Mouse (Mus musculus): ENCODE measurements at regions not wholly inside any gene's neighbourhood (a gene's known extent, or its start where the extent isn't known, plus 50 kb on each side); places are given as distances from the start of the nearest gene placed in this dataset.
A peak's percentile ranks its signal among the peaks of the same experiment; 100 is the strongest.
"Not testable (repeated sequence)": the region's sequence is repeated elsewhere in the genome, so short reads cannot be mapped to it uniquely, and the experiment has no call there.

DNA sequence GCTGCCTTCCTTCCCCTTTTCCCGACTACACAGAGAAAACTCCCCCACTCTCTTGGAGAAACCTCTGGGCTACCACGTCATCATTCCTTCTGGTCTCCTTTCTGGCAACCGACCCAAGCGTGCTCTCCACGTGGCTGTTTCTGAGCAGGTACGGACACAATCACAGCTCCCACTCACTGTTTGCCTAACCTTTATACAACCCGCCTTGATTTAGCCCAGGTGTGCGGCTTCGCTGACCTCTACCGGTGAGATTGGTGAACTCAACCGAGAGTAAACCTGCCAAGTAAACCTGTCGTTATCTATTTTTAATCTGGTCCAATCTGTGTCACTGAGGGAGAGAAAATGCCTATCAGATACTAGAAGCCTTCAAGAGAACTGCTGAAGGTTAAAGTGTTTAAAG is 142.7 kb upstream of the Gnai1 start:
- no peak for DNase-seq (ENCODE audit: low spot score)

DNA sequence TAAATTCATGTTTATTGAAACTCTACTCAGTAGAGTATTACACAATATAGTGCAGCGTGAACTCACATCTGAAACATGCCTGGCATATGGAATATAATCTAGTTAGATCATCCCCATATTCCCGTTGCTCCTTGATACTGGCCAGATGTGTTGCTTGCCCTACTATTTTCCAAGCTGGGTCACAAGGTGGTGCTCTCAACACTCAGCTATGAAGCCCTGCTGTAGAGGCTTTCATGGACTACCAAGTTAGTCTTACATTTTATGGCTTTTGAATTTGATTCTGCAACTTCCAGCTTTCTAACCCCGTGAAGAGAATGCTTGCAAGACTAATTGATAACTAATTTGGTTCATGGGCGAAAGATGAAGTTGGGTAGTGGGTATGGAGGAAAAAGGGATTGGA is 134.2 kb upstream of the Gnai1 start:
- no peak for DNase-seq (ENCODE audit: low spot score)

DNA sequence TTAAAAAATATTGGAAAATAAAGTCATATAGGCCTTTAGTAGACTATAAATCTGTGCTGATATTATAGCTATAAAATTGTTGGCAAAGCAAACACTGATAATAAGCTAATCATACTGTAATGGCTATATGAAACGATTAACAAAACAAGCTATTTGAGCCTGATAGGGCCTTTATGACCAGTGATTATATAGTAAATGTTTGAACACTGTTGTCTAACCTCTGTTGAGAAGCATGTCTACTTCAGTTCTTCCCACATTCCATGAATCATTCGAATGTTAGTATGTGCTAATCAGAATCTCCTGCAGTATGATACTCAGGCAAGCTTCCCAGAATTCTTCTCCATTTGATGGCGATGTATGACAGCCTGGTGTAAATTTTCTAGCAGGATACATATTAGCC is 129.6 kb upstream of the Gnai1 start:
- no peak for DNase-seq (ENCODE audit: low spot score)

DNA sequence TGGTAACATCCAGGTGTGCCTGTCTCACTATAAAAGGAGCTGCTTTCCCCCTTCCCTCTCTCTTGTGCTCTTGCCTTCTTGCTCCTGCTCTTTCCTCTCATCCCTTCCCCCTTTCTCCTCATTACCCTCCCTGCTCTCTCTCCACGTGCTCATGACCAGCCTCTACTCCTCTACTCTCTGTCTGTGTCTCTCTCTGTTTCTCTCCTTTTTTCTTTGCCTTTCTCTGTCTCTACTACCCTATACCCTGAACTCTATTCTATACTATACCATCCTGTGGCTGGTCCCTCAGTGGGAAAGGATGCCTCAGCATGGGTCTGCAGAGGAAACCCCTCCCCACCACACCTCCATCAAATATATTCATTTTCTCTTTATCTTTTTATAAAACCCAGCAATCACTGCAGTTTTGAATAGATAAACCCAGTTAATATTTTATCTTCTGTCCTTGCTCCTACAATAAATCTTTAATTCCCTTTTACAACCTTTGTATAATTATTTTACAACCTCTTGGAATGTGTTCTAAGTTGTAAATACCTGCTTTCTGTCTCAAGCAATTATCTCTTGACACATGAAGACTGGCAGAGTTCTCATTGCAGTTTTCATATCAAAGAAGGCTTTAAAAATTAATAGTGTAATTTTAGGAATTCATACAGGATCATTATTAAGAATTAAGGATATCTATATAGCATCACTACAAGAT is 127.1 kb upstream of the Gnai1 start:
- no peak for DNase-seq (ENCODE audit: low spot score)

DNA sequence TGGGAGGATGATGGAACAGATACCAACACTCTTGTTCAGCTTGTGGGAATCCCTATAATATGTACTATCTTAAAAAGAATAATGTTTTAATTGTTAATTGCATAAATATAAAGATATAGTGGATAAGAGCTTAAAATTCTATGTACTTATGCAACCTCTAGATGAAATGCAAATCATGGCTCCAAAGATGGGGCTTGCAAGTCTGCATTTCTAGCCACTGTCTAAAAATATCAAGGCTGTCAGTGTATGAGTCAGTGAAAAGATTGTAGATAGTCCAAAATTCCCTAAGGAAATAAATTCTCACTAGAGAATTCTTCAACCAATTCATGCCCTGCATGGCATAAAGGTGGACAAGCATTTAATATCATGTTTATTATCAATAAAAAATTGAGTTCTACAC is 124.2 kb upstream of the Gnai1 start:
- DNase-seq (ENCODE audit: low spot score) = no peak

DNA sequence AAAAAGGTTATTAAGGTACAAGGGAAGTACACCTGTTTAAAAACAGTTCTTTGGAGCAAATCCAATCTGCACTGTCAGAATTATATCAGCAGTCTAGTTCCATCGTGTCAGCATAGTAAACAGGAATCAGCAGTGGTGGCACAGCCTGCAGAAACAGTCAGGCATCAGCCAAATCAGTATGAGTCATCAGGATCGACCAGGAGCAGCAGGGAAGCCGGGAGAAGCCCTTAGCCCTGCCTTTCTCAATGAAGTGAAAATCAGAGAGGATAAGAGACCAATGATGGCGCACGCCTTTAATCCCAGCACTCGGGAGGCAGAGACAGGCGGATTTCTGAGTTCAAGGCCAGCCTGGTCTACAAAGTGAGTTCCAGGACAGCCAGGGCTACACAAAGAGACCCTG is 118.3 kb upstream of the Gnai1 start:
- DNase-seq (ENCODE audit: low spot score) = no peak

DNA sequence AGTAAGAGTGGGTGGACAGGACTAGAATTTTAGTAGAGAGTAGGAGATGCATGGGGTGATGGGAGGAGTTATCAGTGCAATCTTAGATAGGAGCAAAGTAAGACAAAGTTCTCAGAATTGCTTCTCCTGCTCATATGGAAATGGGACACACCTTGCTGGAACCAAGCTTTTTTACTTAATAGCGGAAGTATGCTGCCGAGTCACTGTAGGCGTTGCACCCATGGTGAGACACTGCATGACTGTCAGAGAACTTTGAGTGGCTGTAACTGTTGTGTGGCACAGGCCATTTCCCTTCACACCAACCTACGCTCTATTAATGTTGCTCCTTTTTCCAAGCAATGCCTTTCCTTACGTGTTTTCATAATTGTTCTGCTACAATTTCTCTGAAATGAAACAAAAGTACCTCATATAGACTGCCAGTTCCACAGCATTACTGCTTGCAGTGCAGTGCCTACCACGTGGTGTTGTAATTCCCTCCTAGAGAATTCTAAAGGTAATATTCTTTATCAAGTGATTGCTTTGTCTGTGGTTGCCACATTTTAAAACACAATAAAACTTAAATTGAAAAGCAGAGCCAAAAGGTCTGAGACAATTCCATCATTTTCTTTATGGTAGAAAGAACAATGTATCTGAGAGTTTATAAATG is 117.3 kb upstream of the Gnai1 start:
- no peak for DNase-seq (ENCODE audit: low spot score)

DNA sequence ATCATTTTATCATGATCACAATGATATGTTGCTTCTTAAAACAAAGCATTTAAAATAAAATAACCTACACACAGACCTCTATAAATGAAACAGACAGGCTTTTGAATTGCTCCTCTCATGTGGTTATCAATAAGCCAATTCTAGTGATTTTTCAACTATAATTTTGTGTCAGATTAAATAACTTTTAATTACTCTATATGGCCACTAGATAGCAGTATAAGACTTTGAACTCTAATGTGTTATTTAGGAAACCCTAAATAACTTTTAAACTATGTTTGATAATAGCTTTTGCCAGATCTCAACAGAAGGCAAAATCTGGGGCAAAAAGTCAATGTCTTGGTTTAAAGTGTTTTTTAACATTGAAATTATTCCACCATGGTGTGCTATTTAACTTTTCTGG is 112.0 kb upstream of the Gnai1 start:
- no peak for DNase-seq (ENCODE audit: low spot score)

DNA sequence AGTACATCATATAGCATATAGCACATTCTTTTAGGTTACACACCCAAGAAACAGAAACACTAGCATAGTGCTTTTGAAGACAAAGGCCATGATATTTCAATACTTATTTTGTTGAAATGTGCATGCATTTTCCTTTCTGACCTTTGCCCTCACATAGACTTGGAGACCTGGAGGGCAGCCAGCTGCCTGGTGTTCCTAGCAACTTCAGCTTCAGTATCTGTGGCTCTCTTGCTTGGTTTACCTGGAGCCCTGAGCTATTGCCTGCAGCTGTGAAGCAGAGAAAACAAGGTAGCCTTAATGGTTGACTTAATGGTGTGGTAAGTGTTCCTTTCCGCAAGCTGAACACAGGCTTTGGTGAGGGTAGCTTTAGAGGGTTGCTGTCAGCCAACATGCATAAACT is 97.6 kb upstream of the Gnai1 start:
- DNase-seq (ENCODE audit: low spot score) = no peak

DNA sequence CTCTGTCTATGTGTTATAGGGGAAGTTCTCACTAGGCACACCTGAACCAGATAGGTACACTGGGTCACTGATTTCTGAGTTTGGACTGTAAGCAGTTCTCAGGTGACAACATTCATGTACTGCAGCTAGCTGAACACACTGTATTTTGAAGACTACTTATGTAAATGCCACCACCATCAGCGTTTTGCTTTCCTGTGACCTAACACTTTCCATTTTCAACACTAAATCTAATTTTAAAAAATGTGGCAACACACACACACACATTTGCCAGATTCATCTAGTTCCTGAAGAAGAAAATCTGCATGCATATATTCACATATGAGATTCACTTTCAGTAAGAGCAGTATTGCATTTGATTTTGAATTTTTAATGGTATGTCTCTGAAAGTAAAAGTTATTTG is 96.0 kb upstream of the Gnai1 start:
- DNase-seq (ENCODE audit: low spot score) = no peak

DNA sequence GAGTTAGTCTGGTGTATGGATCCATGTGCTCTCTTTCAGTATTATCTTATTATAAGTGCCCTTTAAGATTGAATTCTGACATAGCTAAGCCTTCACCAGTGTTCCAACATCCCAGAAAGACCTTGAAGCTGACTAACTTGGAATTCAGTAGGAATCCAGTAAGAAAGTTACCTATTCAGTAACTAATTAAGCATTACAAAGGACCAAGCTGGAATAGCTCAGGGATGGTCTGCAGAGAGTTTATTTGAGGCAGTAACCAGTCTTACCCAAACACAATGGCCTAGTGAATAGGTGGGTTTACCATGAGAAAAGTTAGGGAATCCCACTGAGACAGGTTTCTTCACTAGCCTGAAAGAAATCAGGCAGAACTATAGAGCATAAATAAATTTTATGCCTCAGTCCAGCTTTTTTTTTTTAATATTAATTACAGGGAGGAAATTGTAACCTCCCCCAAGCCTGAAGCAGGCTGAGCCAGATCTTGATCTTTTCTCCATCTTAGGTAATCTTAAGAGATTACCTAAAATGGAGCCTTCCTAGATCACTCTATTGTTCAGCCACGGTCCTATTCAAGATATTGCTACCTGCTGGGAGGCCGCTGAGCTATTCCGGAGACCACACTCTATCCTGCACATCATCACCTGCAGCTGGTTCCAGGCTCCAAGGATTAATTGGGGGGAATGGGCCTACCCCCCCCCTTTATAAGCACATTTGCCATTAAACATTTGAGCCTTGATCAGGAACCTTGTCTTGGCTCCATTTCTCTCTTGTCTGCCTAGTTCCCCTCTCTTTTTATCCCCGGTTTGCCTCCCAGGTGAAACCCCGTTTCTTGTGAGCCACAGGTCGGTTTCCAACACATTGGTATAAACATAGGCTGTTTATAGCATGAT is 93.0 kb upstream of the Gnai1 start:
- not testable (repeated sequence) for DNase-seq (ENCODE audit: low spot score)

DNA sequence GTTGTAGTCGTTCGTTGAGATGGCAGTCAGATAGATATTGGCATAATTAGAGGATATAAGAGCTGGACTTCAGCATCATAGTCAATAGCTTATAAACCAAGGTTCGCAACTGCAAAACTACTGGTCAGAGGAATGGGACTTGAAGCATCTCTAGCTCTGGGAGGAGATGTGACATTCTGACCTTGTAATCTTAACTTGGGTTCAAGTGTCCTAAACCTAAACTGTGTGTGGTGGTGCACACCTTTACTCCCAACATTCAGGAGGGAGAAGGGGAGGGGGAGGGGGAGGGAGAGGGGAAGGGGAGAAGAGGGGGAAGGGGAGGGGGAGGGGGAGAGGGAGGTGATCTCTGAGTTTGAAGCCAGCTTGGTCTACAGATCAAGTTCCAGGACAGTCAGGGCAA is 89.1 kb upstream of the Gnai1 start:
- DNase-seq (ENCODE audit: low spot score) = no peak

DNA sequence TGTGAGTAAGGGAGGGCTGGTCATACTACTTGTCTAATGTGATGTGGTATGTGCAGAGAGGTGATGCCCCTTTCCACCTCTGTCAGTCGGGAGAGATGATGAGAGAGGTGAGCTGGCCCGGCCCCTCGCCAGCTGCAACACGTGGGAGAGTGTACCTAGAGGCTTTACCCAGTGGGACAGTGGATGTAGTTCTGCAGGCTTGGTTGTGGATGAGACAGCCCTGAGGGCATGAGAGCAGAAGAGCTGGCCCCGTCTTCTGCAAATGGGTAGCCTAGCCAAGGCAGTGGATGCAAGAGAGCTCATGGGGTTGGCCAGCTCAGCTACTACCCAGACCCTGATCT is 88.1 kb upstream of the Gnai1 start:
- DNase-seq (ENCODE audit: low spot score) = no peak

DNA sequence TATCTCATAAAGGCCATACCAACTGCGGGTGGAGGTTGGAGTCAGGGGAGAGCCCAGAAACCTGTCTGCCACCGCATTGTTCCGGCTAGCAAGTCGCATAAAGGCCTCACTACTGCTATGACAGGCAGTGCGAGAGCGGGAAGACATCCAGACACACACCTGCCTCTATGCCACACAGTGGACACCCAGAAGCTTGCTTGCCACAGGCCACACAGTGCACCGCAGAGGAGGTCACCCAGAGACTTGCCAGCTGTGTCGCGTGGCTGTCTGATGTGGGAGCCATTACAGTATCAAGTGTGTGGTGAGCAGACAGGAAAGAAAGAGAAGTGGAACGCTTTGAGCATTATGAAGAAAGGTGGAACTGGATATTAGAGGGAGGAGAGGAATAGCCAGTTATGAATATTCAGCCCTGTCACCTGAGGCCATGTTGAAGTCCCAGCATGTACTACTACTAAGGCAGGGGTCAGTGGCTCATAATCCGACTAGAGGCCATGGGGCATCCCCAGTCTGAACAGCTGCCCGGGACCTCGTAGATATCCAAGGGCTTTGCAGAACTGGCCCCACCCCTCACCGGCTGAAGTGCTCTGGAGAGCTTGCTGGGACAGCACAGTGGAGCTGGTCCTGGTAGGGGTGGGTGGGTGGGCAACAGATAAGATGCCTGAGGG is 87.6 kb upstream of the Gnai1 start:
- no peak for DNase-seq (ENCODE audit: low spot score)

DNA sequence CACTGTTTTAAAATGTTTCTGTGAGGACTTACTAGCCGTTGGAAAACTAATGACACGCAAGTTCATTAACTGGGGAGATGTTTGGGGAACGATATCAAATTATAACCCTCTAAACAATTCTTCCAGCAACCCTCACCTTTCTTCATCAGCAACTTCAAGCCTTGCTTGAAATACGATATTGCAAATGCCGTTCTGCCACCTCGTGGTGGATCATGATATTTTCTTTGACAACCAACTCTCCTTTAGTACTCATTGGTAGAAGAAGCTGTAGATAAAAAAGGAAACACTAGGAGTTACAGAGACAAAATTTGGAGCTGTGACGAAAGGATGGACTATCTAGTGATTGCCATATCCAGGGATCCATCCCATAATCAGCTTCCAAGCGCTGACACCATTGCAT is 85.8 kb upstream of the Gnai1 start:
- peak; percentile 81 for DNase-seq (ENCODE audit: low spot score)

DNA sequence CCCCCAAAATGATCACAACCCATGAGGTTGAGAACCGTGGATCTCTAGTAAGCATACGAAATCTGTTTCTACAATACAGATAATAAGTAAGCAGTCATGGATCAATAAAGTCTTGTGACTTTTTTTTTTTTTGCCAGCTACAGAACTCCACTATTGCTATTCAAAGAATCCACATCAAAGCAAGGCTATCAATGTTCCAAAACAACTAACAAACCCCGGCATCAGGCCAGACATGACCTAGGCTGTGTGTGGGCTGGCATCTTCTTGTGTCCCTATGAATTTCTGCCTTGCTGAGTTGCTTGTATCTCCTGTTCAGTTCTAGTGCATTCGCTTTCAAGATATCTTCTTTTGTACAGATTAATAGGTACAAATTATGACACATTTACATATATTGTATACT is 79.8 kb upstream of the Gnai1 start:
- DNase-seq (ENCODE audit: low spot score) = no peak

DNA sequence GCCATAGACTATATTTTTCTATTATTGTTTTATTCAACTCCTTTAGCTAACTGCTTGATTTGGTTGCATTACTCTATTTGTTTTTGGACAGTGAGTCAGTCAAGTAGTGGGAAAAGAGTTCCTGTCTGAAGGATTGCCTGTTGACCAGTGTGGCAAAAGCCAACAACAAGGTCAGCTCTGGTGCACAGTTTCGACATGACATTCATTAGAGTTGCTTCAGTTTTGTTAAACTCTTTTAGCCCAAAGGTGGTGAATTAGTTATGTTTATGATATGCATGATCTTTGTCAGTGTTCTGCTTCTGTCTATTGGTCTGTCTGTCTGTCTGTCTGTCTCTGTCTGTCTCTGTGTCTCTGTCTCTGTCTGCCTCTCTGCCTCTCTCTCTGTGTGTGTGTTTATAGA is 79.1 kb upstream of the Gnai1 start:
- DNase-seq (ENCODE audit: low spot score) = no peak

DNA sequence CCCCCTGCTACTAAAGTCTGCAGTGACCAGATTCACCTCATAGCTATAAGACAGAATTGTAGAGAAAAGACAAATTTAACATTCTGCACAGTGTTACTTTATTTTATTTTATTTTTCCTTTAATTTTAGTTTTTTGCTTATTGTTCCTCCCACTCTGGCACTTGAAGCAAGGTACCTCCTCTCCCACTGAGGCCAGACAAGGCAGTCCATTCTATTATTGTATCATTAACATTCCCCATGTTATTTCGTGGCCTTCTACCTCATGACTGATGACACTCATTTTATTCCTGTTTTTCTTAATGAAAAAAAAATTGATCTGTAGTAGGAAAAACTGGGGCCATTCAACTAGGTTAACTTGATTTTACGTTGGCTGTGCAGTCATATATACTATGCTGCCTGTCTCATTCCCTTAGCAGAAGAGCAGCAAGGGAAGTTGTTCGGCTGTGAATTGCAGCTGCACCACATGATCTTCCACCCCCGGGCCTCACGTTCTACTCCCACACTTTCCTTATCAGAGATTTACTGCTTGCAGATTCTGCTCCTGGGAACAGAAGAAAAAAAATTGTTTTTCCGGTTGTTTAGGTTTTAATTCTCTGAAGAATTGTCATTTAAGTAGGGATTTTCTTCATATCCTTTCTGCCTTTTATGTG is 76.1 kb upstream of the Gnai1 start:
- DNase-seq (ENCODE audit: low spot score) = no peak

DNA sequence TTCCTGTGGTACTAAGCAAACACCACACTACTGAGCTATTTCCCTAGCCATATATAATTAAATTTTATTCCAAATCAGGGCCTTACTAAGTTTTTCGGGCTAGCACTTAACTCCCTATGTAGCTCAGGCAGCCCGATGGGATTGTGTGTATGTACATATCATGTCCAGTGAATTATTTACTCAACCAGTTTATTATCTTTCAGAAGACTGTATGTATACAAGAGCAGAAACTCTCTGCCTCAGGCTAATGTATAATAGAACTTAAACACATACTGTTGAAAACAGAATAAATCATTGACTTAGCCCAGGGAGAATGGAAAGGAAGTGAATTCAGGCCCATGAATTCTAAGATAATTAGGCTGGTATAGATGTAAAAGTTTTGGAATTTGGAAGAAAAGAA is 74.1 kb upstream of the Gnai1 start:
- DNase-seq (ENCODE audit: low spot score) = no peak

DNA sequence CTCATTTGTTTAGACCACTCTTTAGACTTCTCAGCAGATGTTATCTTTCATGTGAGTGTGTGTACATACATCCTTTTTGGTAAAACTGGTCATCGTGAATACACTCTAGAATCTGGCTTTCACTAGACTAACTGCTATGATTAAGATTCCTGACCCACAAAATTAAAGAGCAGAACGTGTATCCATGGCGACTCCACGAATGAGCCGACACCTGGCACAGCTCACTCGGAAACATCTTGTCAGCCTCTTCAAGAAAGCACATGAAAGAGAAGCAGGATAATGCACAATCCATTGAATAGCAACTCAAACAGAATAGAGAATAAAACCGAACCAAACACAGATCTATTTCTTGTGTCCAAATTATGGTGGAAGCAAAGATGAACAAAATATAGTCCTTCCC is 73.1 kb upstream of the Gnai1 start:
- DNase-seq (ENCODE audit: low spot score) = no peak

DNA sequence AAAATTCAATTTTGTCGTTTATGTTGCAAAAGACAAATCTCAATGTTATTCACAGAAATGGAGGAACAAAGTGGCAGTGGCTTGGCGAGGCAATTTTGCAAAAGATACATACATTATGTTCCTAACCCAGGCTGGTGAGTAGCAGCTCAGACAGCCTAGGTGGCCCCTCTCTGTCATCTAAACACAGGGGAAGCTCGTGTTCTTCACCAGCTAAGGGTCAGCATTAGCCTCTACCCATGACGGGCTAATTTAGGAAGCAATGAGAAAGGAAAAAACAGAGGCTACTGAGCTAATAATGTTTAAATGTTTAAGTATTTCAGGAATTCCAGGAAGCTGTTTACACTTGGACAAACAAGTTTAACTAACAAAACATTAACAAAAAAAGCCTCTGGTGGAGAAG is 64.9 kb upstream of the Gnai1 start:
- DNase-seq (ENCODE audit: low spot score) = no peak

DNA sequence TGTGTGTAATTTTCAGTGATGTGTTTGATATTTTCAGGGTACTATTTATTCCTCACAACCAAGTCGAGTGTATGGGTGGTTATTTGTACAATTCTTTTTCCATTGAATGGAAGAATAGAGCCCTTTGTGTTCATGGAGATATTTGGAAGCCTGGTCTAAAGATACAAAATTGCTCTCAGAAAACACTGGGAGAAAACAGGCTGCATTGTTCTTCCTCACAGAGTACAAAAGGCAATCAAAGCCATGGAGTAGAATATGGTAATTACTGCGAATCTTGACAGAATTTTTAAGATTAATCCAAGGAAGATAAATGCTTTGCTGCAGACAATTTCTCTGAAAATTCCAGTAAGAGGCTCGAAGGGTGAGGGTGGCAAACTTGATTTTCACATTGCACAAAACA is 54.7 kb upstream of the Gnai1 start:
- DNase-seq (ENCODE audit: low spot score) = no peak
